11 mouse cellular contexts compared by ENCODE assay signal in the genomic region with DNA sequence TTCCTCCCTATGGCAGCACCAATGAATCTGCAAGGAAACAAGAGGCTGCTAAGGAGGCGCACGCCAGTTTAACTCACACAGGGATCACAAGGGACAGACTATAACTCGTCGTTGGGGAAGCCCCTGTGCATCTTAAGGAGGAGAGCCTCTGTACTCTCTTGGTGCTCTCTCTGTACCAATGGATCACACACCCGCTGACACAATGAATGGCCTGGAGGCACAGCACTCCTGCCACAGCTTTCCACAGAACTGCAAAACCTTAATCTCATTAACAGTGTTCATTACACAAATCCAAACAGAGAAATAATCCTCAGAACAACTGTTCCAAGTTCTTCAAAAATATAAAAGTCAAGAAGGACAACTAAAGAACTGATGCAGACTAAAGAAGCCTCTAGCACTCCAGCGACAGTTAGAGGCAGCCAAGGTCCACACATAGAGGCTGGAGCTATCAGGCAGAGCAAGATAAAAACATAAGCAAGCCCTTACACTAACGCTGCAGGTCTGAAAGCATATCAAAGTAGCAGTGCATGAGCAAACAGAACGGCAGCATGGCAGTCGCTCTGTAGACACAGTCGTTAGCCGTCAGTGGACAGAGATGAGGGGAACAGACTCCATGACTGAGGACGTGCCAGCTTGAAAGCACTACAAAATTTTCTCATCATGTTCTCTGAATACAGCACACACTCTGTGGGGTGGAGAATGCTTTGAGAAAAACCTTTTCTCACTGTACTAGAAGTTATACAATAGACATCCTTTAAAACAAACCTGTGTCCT. TPM values are rescaled to one million over a fixed set of nuclear protein-coding genes. Genes with fewer than 3 reads are reported as not detected.
DNase-seq lines count a peak whose midpoint lies in the region; ATAC-seq and TF ChIP-seq lines count a peak whose summit lies in the region.
"Had no signal": no experiment of that assay in that cellular context is flagged by ENCODE, and none has a peak within 500 bp of the region (broad histone marks: within the 10 kb centered on the region; RNA-seq: fewer than 3 reads in every experiment).

No protein-coding gene starts in this region.

- H3K4me3 ChIP-seq in forebrain, embryonic 11.5 days (ENCODE audit: low read depth, low read length) = no peak overlapping the region
- H3K4me3 ChIP-seq in forebrain, embryonic 10.5 days = no peak overlapping the region
- H3K4me3 ChIP-seq in left cerebral cortex, adult 2 months = no peak overlapping the region
- H3K4me3 ChIP-seq in hindbrain, embryonic 14.5 days (replicated peaks; ENCODE audit: low read length) = no peak overlapping the region
- H3K4me3 ChIP-seq in midbrain, embryonic 16.5 days (ENCODE audit: low read depth, low read length) = no peak overlapping the region
- H3K4me3 ChIP-seq: erythroblast, embryonic 14.5 days had no signal

- no peaks in the 10 kb centered on the region for H3K9me3 ChIP-seq in forebrain, embryonic 11.5 days (ENCODE audit: control insufficient read depth, low read length)
- H3K9me3 ChIP-seq in forebrain, embryonic 10.5 days = no peaks in the 10 kb centered on the region
- no peaks in the 10 kb centered on the region for H3K9me3 ChIP-seq in hindbrain, embryonic 14.5 days (ENCODE audit: control insufficient read depth, low read length)
- H3K9me3 ChIP-seq in midbrain, embryonic 16.5 days (replicated peaks; ENCODE audit: control insufficient read depth, low read length, poor library complexity, severe bottlenecking) = no peaks in the 10 kb centered on the region

- H3K27me3 ChIP-seq in forebrain, embryonic 11.5 days (ENCODE audit: control insufficient read depth, insufficient read depth, low read length) = no peaks in the 10 kb centered on the region; the same call in 1 of the 2 replicates
- H3K27me3 ChIP-seq in forebrain, embryonic 10.5 days (ENCODE audit: poor library complexity, severe bottlenecking) = no peaks in the 10 kb centered on the region
- H3K27me3 ChIP-seq in hindbrain, embryonic 14.5 days (ENCODE audit: control insufficient read depth, insufficient read depth, low read length) = no peaks in the 10 kb centered on the region
- no peaks in the 10 kb centered on the region for H3K27me3 ChIP-seq in midbrain, embryonic 16.5 days (ENCODE audit: control insufficient read depth, insufficient read depth, low read depth, low read length)

- H3K4me2 ChIP-seq in forebrain, embryonic 11.5 days (ENCODE audit: low read depth, low read length, severe bottlenecking) = no peak overlapping the region
- H3K4me2 ChIP-seq in hindbrain, embryonic 14.5 days (replicated peaks) = no peak overlapping the region
- no peak overlapping the region for H3K4me2 ChIP-seq in midbrain, embryonic 16.5 days (ENCODE audit: low read length)

- 39% methylated on average over 12 of the region's 12 CpGs for WGBS in forebrain, embryonic 11.5 days
- WGBS in forebrain, embryonic 10.5 days = 60% methylated on average over 12 of the region's 12 CpGs
- WGBS in hindbrain, embryonic 14.5 days = 42% methylated on average over 12 of the region's 12 CpGs
- 22% methylated on average over 12 of the region's 12 CpGs for WGBS in midbrain, embryonic 16.5 days

- H3K27ac ChIP-seq in forebrain, embryonic 11.5 days (ENCODE audit: low read depth, low read length) = peak overlapping the region; percentile 12
- H3K27ac ChIP-seq in forebrain, embryonic 10.5 days = no peak overlapping the region
- H3K27ac ChIP-seq in left cerebral cortex, adult 2 months = peak overlapping the region; percentile 54; the same call in 1 of the 2 replicates
- peak overlapping the region; percentile 6 for H3K27ac ChIP-seq in hindbrain, embryonic 14.5 days
- peak overlapping the region; percentile 44; the same call in 1 of the 2 replicates for H3K27ac ChIP-seq in midbrain, embryonic 16.5 days (ENCODE audit: low read length)

- ATAC-seq in forebrain, embryonic 11.5 days (replicated peaks; ENCODE audit: low FRiP score) = no peak
- ATAC-seq in hindbrain, embryonic 14.5 days (ENCODE audit: low FRiP score) = no peak
- ATAC-seq in midbrain, embryonic 16.5 days = peak; percentile 51; the same call in 1 of the 2 replicates

- H3K36me3 ChIP-seq in forebrain, embryonic 11.5 days (ENCODE audit: control insufficient read depth, insufficient read depth, low read length) = no peaks in the 10 kb centered on the region
- H3K36me3 ChIP-seq in forebrain, embryonic 10.5 days (replicated peaks) = no peaks in the 10 kb centered on the region
- no peaks in the 10 kb centered on the region for H3K36me3 ChIP-seq in hindbrain, embryonic 14.5 days (replicated peaks; ENCODE audit: control insufficient read depth, insufficient read depth)
- no peaks in the 10 kb centered on the region for H3K36me3 ChIP-seq in midbrain, embryonic 16.5 days (ENCODE audit: control insufficient read depth, insufficient read depth, low read length)

- H3K4me1 ChIP-seq in forebrain, embryonic 11.5 days (replicated peaks; ENCODE audit: control insufficient read depth, insufficient read depth, low read length) = peaks cover 8% of the 10 kb centered on the region
- H3K4me1 ChIP-seq in forebrain, embryonic 10.5 days = peaks cover 23% of the 10 kb centered on the region
- peaks cover 8% of the 10 kb centered on the region; the same call in 1 of the 2 replicates for H3K4me1 ChIP-seq in hindbrain, embryonic 14.5 days (replicated peaks; ENCODE audit: control insufficient read depth, insufficient read depth, low read length)
- peaks cover 5% of the 10 kb centered on the region for H3K4me1 ChIP-seq in midbrain, embryonic 16.5 days (ENCODE audit: control insufficient read depth, insufficient read depth, low read length)

- H3K9ac ChIP-seq in forebrain, embryonic 11.5 days (ENCODE audit: low read length) = no peak overlapping the region
- H3K9ac ChIP-seq in hindbrain, embryonic 14.5 days = no peak overlapping the region
- H3K9ac ChIP-seq in midbrain, embryonic 16.5 days (ENCODE audit: low read depth, low read length) = no peak overlapping the region

- TF ChIP-seq CTCF in left cerebral cortex, adult 2 months (IDR thresholded peaks at IDR 0.05) = no peak

- DNase-seq in forebrain, embryonic 11.5 days (ENCODE audit: low spot score) = no peak
- no peak for DNase-seq in forebrain, embryonic 10.5 days (ENCODE audit: extremely low spot score, low spot score)
- DNase-seq in left cerebral cortex, adult 2 months (ENCODE audit: extremely low spot score in 1 of 2, low spot score in 2 of 2) = no peak
- DNase-seq in left cerebral cortex, postnatal 4 days = no peak
- DNase-seq in hindbrain, embryonic 14.5 days (ENCODE audit: low spot score) = no peak
- no peak for DNase-seq in right cerebral cortex, adult 18-20 months
- no peak for DNase-seq in gastrocnemius, postnatal 10 days
- DNase-seq: gastrocnemius, postnatal 36 days; right cerebral cortex, postnatal 25 days had no signal

- intact Hi-C loops in left cerebral cortex, adult 2 months (cut with DNase I) = loop anchor here (5.0 kb wide), 1 partner anchor 106 kb away; no protein-coding TSS in a partner anchor
- intact Hi-C loops in left cerebral cortex, postnatal 4 days (cut with DNase I) = no loop called here

RNA-seq across cellular contexts. Expression of a gene that starts 38.5 kb away (rescaled TPM):
- 11.3 and 11.4 TPM in 2 replicates for polyA plus RNA-seq in forebrain, embryonic 11.5 days (2014; fragmentation: Nextera tagmentation; extraction: Ambion mirVana)
- 9.2 and 10.3 TPM in 2 replicates for polyA plus RNA-seq in forebrain, embryonic 10.5 days (2016; fragmentation: Nextera tagmentation; extraction: Ambion mirVana)
- 1 to 10 TPM; 5.4 to 7.7 TPM for total RNA-seq in left cerebral cortex, adult 2 months (2021)
- 1 to 10 TPM; 7.0 to 9.2 TPM for total RNA-seq in left cerebral cortex, postnatal 4 days (2021)
- polyA plus RNA-seq in hindbrain, embryonic 14.5 days (2014; fragmentation: Nextera tagmentation; extraction: Ambion mirVana) = 9.4 and 10.2 TPM in 2 replicates
- 7.6 and 10.3 TPM in 2 replicates for polyA plus RNA-seq in midbrain, embryonic 16.5 days (2015; fragmentation: Nextera tagmentation; extraction: Ambion mirVana)
- 10 to 100 TPM in 1 of 2 experiments, 1 to 10 TPM in 1; 8.9 to 13.8 TPM for total RNA-seq in gastrocnemius, postnatal 10 days (2021)
